Mouse (Mus musculus) urinary bladder, postnatal 36 days (tissue): ENCODE data around the gene Slc27a5.

Experiments
- DNase-seq, 2 experiments: peaks; one replicate each; pipeline ENCODE4 v3.0.0; 2022; ENCODE audit warnings: low spot score in 2 of 2, mixed read lengths in 1 of 2

Gene Slc27a5

GRCm38 (mm10) chr7:12998053-12998452 is at the start of gene Slc27a5:
Gene Slc27a5, minus strand, starts transcription at chr7:12998192.
- DNase-seq, result no peak

DNA sequence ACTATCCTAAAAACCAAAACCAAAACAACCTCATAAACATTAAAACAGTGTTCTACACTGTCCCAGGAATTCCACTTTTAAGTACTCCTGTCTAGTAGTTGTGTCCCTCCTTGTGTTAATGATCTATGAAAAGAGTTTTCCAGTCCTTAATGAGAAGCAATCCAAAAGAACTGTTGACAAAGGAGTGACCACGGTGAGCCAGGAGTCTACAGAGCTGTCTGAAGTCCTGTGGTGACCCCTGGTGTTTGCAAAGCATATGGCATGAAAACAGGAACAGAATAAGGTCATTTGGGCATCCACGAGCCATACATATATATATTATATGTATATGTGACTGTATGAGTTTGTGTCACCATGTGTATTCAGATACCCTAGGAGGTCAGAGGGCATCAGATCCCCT is 48.1 kb upstream of the Slc27a5 start:
- peak; percentile 57 to 65 for DNase-seq

GRCm38 (mm10) chr7:13044254-13044625 is 46.2 kb upstream of the Slc27a5 start:
- no peak for DNase-seq

DNA sequence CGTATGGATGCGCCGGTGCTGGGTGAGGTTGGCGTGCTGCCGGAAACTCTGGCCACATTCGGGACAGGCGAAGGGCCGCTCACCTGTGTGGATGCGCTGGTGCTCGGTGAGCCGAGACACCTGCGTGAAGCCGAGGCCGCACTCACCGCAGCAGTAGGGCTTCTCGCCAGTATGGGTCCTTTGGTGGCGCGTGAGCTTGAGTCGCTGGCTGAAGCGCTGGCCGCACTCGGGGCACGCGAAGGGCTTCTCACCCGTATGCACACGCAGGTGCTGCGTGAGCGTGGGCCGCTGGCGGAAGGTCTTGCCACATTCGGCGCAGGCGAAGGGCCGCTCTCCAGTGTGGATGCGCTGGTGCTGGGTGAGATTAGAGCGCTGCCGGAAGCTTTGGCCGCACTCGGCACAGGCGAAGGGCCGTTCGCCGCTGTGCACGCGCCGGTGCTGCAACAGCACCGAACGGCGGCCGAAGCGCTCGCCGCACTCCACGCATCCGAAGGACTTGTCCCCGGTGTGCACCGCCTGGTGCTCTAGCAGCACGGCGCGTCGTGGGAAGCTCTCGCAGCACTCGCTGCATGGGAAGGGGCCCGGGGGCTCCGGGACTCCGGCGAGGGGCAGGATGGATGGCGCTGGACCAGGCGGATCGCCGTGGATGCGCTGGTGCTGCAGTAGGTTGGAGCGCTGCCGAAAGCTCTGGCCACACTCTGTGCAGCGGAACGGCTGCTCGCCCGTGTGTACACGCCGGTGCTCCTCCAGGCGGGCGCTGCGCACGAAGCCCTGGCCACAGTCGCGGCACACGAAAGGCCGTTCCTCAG is 45.7 kb upstream of the Slc27a5 start:
- DNase-seq, result no peak

- no peak for DNase-seq
Observed at GRCm38 (mm10) chr7:13043120-13043444, 45.1 kb upstream of the Slc27a5 start.

DNA sequence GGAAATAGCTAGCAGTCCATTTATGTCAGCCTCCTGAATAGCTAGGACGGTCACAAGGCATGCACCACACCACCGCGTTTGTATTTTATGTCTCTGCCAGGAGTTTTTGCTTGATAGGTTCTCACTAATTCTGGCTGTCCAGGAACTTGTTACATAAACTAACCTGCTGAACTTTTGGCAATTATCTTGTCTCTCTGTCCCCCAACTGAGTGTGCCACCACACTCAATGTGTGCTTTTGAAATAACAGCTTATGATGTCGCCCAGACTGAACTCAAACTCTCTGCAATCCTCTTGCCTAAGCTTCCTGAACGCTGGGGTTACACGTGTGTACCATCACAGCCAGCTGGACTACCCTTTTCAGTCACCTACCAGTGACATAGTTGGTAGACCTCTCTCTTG is 44.5 kb upstream of the Slc27a5 start:
- no peak for DNase-seq

DNA sequence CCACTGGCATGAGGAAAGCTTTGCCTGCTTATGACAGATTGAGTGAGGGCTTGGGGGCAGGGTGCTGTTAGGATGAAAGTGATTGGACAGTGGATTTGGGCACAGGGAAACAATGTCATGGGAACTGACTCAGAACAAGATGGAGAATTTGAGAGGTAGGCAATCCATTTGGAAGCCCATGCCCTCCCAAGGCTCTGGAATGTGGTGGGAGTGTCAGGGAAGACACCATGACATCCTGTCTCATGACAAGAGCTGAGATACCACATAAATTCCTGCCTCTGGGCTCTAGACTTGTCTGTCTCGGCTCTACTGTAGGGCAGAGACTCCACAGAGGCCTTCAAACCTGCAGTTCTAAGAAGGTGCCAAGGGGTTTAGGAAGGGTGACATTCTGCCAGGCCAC is 43.3 kb upstream of the Slc27a5 start:
- no peak for DNase-seq

- no peak for DNase-seq
Observed at GRCm38 (mm10) chr7:13039181-13039580, 41.2 kb upstream of the Slc27a5 start.

GRCm38 (mm10) chr7:13038621-13039169 is 40.7 kb upstream of the Slc27a5 start:
- no peak for DNase-seq

DNA sequence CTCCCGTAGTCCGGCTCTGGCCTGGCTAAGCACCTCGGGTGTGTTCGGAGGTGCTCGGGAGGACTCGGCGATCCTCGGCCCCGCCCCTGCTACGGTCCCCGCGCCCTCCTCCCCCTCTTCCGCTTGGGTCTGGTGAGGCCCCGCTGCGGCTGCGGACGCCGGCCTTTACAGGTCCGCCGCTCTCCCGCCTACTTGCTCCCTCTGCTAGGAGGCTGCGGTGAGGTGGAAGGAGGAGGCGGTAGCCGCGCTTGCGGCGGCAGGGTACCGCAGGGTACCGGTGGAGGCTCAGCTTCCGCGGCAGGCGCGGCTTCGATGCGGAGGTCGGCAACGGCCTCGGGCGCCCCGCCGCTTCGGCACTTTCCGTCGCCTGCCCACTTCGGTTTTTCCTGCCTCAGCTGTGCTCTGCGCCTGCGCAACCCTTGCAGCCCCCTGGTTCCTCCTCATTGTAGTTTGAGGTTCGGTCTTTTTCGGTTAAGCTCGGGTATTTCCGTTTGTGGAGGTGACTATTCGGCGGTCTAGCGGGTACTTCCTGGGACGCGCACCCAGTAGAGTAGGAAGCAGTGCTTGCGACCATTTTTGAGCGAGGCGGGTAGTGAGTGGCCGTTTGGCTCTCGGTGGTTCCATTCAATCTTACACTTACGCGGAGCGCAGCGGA is 40.0 kb upstream of the Slc27a5 start, which contains the start of gene Ube2m:
Gene Ube2m, minus strand, starts transcription at position 375 of the 655 bp plus-strand sequence.
- DNase-seq, result peak; percentile 97 to 99

DNA sequence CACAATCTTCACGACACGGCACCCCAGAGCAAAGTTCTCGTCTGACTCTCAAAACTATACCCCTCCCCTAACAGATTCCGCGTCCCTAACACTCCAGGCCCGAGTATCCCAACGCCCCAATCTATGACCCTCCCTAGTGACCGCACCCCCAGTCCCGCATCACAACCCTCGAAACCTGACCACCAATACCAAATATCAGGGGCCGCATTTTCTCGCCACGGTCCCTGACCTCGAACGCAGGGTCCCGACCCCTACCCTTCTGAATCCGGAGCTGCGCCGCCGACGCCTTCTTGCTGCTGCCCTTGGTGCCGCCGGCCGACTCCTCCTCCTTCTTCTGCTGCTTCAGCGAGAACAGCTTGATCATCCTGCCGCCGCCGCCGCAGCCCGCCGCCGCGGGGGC is 39.4 kb upstream of the Slc27a5 start:
- peak in 1 of 2 experiments; percentile 30 for DNase-seq

GRCm38 (mm10) chr7:13036806-13037205 is 38.8 kb upstream of the Slc27a5 start:
- no peak for DNase-seq

DNA sequence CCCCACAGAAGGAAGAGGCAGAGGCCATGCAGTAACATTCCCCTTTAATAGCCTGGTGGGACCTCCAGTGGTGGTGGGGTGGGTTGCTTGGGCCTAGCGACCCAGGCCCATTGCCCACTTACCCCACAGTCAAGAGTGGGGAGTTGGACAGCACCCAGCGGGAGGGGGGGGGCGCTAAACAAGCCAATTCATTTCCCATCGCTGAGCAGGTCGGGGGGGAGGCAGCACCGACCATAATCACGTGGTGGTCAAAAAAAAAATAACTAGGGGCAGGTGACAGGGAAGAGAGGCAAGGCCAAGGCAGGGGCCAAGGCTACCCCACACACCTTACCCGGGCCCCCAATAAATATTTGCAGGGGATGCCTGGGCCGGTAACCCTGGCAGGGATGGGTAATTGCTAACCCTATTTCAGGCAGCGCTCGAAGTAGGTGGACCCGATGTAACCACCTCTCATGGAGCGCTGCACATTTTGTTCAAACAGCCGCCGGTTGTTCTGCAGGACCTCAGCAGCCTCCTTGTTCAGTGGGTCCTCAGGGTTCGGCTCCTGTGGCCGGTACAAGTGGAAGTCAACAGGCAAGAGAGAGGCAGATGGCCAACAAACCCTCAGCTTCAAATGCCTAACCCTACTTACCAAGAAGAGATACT is 37.3 kb upstream of the Slc27a5 start:
- no peak for DNase-seq

DNA sequence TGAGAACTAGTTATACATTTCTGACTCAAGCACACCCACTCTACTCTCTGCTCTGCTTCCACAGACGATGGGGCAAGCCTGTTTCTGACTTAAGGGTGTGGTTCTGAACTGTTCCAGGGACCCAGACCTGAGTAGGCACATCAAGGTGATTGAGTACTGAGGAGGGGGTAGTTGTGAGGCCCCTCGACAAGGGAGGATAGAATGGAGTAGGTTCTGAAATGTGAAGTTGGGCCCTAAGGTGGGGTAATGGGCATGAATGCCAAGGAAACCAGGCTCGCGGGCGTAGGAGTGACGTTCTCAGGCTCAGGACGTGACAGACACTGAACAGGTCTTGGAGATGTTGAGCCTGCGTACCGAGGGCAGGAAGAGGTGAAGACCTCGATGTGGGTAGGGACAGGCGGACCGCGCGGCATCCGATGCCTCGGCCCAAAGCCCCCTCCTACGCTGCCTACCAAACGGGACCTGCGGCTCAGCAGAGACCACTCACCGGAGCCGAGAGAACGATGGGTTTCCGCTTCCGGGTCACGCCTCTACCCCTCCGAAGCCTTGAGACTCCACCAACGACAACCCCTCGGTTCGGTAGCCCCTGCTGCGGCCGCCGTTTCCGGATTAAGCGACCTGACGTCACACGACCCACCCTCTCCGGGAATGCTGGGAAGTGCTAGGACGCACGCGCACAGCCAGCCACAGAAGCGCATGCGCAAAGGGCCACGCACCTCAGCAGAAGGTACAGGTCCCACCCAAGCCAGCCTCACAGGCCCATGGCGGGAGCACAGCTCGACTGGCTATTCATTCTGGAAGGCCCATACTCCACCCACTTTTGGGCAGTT is 36.4 kb upstream of the Slc27a5 start, which contains the start of gene Chmp2a:
Gene Chmp2a, minus strand, starts transcription at position 660 of the 830 bp plus-strand sequence.
- peak; percentile 97 for DNase-seq

DNA sequence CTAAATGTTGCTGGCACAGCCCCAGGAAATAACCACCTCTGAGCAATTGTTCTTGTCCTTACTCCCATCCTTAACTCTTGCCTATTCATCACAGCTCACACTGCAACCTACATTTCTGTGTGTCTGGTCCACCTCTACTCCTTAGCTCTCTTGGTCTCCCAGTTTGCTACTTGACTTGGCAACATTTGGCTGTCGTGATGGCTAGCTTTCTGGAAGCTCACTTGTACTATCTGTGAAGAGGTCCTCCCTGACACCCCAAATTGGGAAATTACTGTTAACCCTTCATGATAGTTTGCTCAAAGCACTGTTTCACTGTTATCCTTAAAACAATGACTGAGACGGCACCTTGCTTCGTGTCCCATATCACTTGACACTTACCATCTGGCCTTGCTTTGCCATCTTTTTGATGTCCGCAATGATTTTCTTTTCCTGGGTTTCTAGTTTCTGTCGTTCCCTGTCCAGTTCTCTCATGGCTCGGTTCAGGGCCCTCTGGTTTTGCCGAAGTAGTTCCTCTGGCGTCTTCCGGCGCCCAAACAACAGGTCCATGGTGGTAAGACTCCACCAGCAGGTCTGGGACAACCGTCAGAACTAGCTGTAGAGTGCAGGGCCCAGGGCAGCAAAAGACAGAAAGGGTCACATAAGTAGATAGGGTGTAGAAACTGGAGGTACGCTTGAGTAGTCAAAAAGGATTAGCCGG is 35.6 kb upstream of the Slc27a5 start:
- no peak for DNase-seq

DNA sequence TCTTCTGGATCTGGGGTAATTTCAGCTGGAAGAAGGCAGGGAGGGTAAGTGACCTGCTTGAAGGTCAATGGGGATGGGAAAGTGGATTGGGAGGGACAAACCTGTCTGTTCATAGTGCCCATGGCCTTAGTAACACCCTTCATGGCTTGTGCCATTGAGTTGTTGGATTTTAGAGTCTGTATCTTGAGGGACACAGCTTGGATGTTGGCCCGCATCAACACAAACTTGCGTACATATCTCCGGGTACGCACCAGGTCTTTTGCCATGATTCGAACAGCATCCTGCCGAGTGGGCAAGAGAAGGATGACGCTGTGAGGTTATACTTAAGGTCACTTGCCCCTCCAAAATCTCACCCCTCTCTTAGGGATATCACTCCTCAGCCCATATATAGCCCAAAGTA is 34.5 kb upstream of the Slc27a5 start:
- DNase-seq, result no peak

DNA sequence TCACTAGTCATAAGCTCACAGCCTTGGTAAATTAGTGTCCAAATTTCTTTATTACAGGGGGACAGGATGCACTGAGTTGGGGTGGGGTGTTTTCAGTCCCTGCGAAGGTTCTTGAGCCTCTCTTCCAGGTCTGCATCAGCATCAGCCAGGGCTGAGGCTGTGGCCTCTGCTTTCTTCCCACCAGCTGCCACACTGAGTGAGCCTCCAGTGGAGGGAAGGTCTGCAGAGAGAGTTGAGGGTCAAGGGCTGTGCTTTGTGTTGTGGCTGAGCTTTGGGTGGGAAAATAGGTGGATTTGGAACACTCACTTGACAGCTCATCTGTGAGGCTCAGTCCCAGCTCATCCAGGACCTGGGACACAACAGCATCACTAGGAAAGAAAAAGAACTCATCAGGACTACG is 34.0 kb upstream of the Slc27a5 start:
- DNase-seq, result no peak

DNA sequence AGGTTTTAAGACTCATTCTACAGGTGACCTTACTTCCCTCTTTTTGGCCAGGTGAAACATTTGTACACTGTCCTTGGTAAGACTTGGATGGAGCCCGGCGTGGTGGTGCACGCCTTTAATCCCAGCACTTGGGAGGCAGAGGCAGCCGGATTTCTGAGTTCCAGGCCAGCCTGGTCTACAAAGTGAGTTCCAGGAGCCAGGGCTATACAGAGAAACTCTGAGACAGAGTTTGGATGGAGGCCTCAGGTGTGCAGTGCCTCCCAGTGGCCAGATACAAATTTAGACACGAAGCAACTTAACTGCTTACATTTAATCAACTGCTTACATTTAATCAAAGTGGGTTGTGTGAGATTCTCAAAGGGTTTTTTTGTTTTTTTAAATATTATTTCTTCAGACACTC is 33.1 kb upstream of the Slc27a5 start:
- no peak for DNase-seq

GRCm38 (mm10) chr7:13028986-13029385 is 31.0 kb upstream of the Slc27a5 start:
- no peak for DNase-seq

DNA sequence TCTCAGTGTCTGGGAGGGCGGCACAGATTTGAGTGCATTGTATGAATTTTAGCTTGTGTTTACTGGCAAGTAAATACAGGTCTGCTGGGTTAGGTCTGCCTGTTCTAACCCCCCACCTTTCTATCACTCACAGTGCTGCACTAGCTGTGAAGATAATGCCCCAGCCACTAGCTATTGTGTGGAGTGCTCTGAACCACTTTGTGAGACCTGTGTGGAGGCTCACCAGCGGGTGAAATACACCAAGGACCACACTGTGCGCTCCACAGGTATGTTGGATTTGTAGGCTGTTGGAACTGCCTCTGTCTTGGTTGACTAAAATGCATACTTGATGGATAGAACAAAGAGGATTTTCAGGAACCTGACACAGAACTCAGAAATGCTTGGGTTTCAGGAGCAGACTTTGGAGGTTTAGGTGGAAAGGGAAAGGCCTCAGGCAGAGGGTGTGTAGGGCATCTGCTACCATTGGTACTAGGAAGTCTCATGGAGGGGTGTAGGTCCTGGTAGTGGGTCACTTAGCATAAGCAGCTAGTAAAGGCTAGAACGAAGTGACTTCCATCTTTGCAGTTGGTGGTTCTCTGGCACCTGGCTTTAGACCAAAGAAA is 27.6 kb upstream of the Slc27a5 start:
- DNase-seq, result no peak

DNA sequence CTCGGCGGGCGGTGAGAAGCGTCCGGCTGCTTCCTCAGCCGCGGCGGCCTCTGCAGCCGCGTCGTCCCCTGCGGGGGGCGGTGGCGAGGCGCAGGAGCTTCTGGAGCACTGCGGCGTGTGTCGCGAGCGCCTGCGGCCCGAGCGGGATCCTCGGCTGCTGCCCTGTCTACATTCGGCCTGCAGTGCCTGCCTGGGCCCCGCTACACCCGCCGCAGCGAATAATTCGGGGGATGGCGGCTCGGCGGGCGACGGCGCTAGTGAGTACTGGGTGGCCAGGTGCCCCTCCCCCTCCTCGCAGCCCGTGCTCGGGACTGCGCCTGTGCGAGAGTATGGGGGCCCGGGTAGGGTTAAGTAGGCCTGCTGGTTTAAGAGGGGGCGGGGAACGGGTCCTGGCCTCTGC is 26.8 kb upstream of the Slc27a5 start:
- DNase-seq, result peak; percentile 55 to 68
